Mouse (Mus musculus) heart, embryonic 14.5 days (tissue): ENCODE data around the gene Dnajc17. TPM values are rescaled to one million over a fixed set of nuclear protein-coding genes. Genes with fewer than 3 reads are reported as not detected.

Source experiments
- ATAC-seq: fragments of 200-750 bp; cut with Nextera tagmentation; 2 replicates; pipeline ENCODE4 v1.8.0; 2017; ENCODE audit warnings: low read depth, moderate TSS enrichment; ENCODE audit not compliant: insufficient number of reproducible peaks, insufficient read depth, low FRiP score
- H3K27ac ChIP-seq, 2 experiments: fragments of 200-500 bp in 1 of 2; fragments of 300-500 bp in 1 of 2; sonication (generic) in 1 of 2; replicated peaks in 1 of 2; 2 replicates each; pipeline ENCODE4 v1.5.1; 2012 to 2014; ENCODE audit warnings: low read depth in 2 of 2, low read length in 2 of 2, control low read depth in 1 of 2, mild to moderate bottlenecking in 1 of 2, mixed read lengths in 1 of 2; ENCODE audit not compliant: control insufficient read depth in 1 of 2, insufficient read depth in 1 of 2
- H3K27me3 ChIP-seq: fragments of 300-500 bp; sonication (generic); 2 replicates; pipeline ENCODE4 v1.6.1; 2014; ENCODE audit warnings: mild to moderate bottlenecking, low read length, control low read depth; ENCODE audit not compliant: control insufficient read depth, insufficient read depth
- H3K36me3 ChIP-seq: fragments of 300-500 bp; sonication (generic); 2 replicates; pipeline ENCODE4 v1.6.1; 2014; ENCODE audit warnings: mild to moderate bottlenecking, control low read depth, low read length, mixed read lengths; ENCODE audit not compliant: control insufficient read depth, insufficient read depth
- H3K4me1 ChIP-seq, 2 experiments: fragments of 200-500 bp in 1 of 2; fragments of 300-500 bp in 1 of 2; sonication (generic) in 1 of 2; 2 replicates each; pipeline ENCODE4 v1.6.1; 2012 to 2014; ENCODE audit warnings: low read length in 2 of 2, control low read depth in 1 of 2, mixed read lengths in 1 of 2; ENCODE audit not compliant: control insufficient read depth in 2 of 2, insufficient read depth in 2 of 2
- H3K4me2 ChIP-seq: fragments of 300-500 bp; sonication (generic); 2 replicates; pipeline ENCODE4 v1.6.1; 2014; ENCODE audit warnings: mild to moderate bottlenecking, low read length
- H3K4me3 ChIP-seq, 2 experiments: fragments of 200-500 bp in 1 of 2; fragments of 300-500 bp in 1 of 2; sonication (generic) in 1 of 2; 2 replicates each; pipeline ENCODE4 v1.5.1; 2012 to 2014; ENCODE audit warnings: low read length in 2 of 2, mild to moderate bottlenecking in 2 of 2, control low read depth in 1 of 2, low read depth in 1 of 2, moderate library complexity in 1 of 2; ENCODE audit not compliant: control insufficient read depth in 1 of 2, insufficient read depth in 1 of 2
- H3K9ac ChIP-seq: fragments of 300-500 bp; sonication (generic); 2 replicates; pipeline ENCODE4 v1.6.1; 2014; ENCODE audit warnings: mild to moderate bottlenecking, low read length
- H3K9me3 ChIP-seq: fragments of 300-500 bp; sonication (generic); 2 replicates; pipeline ENCODE4 v1.6.1; 2016; ENCODE audit warnings: low read length, control low read depth; ENCODE audit not compliant: control insufficient read depth
- WGBS: fragments of 180-500 bp; shearing (Covaris S2); extraction: QIAGEN DNeasy Blood & Tissue Kit; methylation state at CpG from one replicate; pipeline ENCODE4 v1.1.7; 2014; 5-methylcytosine and 5-hydroxymethylcytosine counted together
- polyA plus RNA-seq: library from polyadenylated mRNA; unstranded; fragments of >200 nt; fragmentation: Nextera tagmentation; extraction: Ambion mirVana; gene quantifications from 2 replicates; pipeline ENCODE4 v1.2.1, GENCODE M21; 2014

The Dnajc17 gene
- polyA plus RNA-seq, 1 experiment from 2014 or later = 10.8 TPM

DNA sequence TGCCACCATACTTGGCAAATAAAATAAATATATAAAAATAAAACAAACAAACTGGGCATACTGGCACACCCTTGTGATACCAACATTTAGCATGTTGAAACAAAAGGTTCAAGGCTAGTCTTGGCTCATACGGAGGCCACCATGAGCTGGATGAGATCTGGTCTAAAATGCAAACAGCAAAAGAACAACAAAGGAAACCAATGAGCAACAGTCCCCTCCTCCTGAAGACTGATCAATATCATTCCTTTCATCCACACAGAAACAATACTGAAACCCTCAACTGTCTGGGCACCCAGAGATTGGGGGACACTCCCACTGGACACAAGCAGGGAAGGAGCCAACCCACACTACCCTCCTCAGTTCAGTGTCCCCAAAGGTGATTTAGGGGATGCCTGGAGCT is 11.1 kb downstream of the Dnajc17 start:
- ATAC-seq = no peak
- Histone ChIP-seq H3K27me3 (no peaks in the 10 kb centered on the region), H3K9me3 (no peaks in the 10 kb centered on the region), H3K4me1 (peaks cover 0 to 5% of the 10 kb centered on the region in 2 experiments; a peak in 1 of 4 replicates), H3K4me2 (no peak overlapping the region), H3K36me3 (no peaks in the 10 kb centered on the region), H3K4me3 (no peak overlapping the region), H3K9ac (no peak overlapping the region), H3K27ac (no peak overlapping the region)
- WGBS = 90% methylated on average over 1 of the region's 1 CpGs

DNA sequence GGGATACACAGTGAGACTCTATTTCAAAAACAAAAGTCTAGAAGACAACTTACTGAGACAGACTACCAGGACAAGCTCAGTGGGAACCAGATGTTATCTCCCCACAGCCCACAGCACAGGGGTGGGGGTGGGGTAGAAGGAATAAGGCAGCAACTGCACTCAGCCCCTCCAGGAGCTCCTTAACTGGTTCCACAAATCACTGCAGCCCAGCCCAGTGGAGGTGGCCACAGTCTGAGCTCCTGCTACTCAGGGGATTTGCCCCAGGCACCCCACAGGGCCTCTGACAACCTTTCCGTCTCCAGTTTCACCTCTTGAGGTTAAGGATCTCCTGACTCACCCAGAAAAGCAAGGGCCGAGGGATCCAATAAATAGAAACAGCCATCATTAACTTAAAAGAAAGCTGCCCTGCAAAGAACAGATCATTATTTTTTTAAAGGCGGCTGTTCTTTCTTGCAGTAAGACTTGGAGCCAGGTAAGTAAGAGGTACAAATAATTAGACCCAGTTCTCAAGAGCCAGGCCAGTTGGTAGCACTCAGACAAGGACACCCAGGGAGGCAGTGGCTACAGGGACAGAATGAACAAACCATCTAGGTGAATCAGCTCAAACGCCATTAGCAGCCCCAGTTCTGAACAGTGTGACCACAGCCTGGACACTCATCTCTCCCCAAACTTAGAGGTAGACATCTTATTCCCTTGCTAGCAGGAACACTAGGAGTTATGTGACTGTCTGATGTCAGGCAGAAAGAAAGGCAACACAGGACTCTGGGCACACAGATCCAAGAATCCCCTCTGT is 12.1 kb downstream of the Dnajc17 start:
- 50% methylated on average over 4 of the region's 4 CpGs for WGBS
- Histone ChIP-seq H3K27ac (no peak overlapping the region), H3K9me3 (no peaks in the 10 kb centered on the region), H3K4me3 (no peak overlapping the region), H3K4me2 (no peak overlapping the region), H3K4me1 (peaks cover 0 to 5% of the 10 kb centered on the region in 2 experiments; a peak in 1 of 4 replicates), H3K27me3 (no peaks in the 10 kb centered on the region), H3K36me3 (no peaks in the 10 kb centered on the region), H3K9ac (no peak overlapping the region)
- no peak for ATAC-seq

DNA sequence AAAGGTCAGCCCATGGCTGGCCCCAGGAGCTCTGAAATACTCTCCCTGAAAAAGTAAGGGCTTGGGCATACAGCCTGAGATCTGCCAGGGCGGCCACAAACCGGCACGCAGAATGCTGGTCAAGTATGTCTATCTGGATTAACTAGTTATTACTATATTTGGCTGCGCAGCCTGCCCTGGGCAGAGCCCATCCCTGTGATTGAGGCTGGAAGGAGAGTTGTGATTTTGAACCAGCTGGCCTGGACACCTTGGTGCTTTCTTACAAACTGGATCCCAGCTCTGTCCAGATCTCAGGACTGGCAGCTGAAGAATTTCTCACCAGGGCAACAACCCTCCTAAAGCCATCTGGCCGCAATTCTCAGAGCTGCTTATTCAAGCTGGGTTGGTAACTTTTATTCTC is 14.5 kb downstream of the Dnajc17 start:
- H3K4me3 ChIP-seq = no peak overlapping the region
- no peaks in the 10 kb centered on the region for H3K36me3 ChIP-seq
- no peaks in the 10 kb centered on the region for H3K9me3 ChIP-seq
- H3K4me1 ChIP-seq = peaks cover 2 to 6% of the 10 kb centered on the region in 2 experiments
- ATAC-seq = no peak
- 0 out of 4 replicates have a peak overlapping the region, but pooled peaks of 1 of the 2 experiments have one; percentile 16 for H3K27ac ChIP-seq
- 72% methylated on average over 5 of the region's 5 CpGs for WGBS
- H3K27me3 ChIP-seq = no peaks in the 10 kb centered on the region
- H3K4me2 ChIP-seq = no peak overlapping the region
- no peak overlapping the region for H3K9ac ChIP-seq

DNA sequence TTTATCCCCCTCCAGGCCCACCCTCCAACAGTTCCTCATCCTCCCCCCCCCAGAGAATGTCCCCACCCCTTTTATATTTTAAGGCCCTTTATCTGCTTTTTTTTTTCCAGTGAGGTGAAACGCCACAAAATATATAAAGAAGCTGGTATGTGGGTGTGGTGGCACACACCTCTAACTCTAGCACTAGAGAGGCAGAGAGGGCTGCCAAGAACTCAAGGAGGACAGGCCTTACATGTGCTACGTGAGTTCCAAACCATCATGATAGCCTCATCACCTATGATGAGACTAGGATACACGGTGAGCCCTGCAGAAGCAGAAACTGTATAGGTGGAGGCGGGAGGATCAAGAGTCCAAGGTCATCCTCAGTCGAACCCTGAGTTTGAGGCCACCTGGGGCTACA is 17.6 kb downstream of the Dnajc17 start:
- Histone ChIP-seq H3K4me3 (no peak overlapping the region), H3K9ac (no peak overlapping the region), H3K27ac (no peak overlapping the region), H3K36me3 (no peaks in the 10 kb centered on the region), H3K4me2 (no peak overlapping the region), H3K27me3 (no peaks in the 10 kb centered on the region), H3K4me1 (peaks cover 4 to 8% of the 10 kb centered on the region in 2 experiments), H3K9me3 (no peaks in the 10 kb centered on the region)
- 73% methylated on average over 5 of the region's 5 CpGs for WGBS
- ATAC-seq = no peak

DNA sequence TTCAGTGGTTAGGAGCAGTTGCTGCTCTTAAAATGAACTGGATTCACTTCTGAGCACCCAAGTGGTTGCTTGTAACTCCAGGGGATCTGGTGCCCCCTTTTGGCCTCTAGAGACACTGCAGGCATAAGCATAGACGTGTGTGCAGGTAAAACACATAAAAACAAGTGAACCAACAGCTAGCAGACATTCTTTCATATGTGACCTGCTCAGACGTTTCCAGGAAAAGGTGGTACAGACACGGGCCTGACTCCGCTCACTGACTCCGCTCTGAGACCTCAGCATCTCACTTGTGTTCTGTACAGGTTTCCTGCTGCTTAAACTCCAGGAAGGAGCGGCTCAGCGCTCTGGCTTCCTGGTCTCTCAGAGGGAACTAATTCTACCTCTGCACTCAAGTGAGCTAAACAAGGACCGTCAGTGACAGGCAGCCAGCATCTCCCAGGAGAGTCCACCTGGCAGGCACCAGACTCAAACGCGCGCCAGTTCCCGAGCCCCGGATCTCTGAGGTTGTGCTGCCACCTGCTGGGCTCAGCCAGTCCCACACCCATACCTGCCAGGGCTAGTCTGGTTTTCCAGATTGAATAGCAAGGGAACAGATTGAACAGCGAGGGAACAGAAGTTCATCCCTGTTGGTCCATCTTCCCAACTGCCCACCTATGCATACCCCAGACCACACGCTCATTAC is 19.4 kb downstream of the Dnajc17 start:
- no peak overlapping the region for H3K9ac ChIP-seq
- no peaks in the 10 kb centered on the region for H3K9me3 ChIP-seq
- peaks cover 4 to 7% of the 10 kb centered on the region in 2 experiments for H3K4me1 ChIP-seq
- H3K4me2 ChIP-seq = peak overlapping the region; percentile 76
- H3K4me3 ChIP-seq = peak overlapping the region; percentile 20 to 32
- H3K36me3 ChIP-seq = peaks cover 13% of the 10 kb centered on the region
- peak; percentile 41; the same call in 1 of the 2 replicates for ATAC-seq
- H3K27ac ChIP-seq = no peak overlapping the region
- 7% methylated on average over 15 of the region's 15 CpGs for WGBS
- H3K27me3 ChIP-seq = no peaks in the 10 kb centered on the region

DNA sequence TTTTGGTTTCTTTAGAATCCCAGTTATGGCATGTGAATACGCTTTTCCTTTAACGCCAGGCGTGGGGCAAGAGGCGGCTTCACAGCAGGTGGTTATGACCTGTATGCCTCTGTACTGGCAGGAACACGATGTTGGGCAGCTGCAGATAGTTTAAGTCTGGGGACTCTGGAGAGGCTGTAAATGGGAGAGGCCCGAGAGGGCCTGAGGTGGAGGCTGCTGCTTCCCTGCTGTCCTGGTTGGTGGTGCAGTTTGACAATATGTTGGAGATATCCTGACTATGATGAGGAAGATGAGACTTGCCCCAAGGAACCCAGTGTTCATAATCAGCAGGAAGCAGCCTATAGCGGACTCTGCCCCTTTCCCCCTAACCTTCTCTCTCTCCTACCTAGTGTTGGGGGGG is 25.7 kb downstream of the Dnajc17 start:
- Histone ChIP-seq H3K27me3 (no peaks in the 10 kb centered on the region), H3K27ac (no peak overlapping the region), H3K9ac (no peak overlapping the region), H3K36me3 (peaks cover 52% of the 10 kb centered on the region), H3K4me1 (no peaks in the 10 kb centered on the region), H3K9me3 (no peaks in the 10 kb centered on the region), H3K4me3 (no peak overlapping the region), H3K4me2 (no peak overlapping the region)
- ATAC-seq = no peak
- WGBS = 87% methylated on average over 7 of the region's 7 CpGs

DNA sequence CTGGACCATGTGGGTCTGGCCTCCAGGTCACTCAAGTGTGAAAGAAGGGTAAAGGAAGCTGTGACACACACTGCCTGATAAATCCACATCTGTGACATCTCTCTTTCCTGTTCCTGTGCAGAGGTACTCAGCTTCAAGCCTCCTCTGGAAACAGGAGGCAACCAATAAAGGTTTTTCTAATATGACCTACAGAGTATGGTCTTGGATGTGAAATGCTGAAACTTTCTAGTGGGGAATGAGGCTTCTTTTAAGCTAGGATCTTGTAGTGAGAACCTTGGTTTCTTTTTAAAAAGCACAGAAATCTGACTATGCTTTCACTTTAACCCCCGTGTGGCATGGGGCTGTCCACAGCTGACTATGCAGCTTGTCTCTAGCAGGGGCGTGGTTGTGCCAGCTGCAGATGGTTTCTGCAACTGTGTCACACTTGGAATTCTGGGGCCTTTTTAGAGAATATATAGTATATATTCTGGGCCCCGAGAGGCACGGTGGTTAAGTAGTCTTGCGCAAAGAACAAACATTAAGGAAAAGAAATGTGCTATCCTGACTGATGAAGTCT is 31.1 kb downstream of the Dnajc17 start:
- no peak overlapping the region for H3K27ac ChIP-seq

More for the DNA sequence above, 31.1 kb downstream of the Dnajc17 start:
- Histone ChIP-seq H3K4me3 (no peak overlapping the region), H3K4me2 (no peak overlapping the region), H3K27me3 (no peaks in the 10 kb centered on the region), H3K36me3 (peaks cover 29% of the 10 kb centered on the region), H3K9ac (no peak overlapping the region), H3K9me3 (no peaks in the 10 kb centered on the region), H3K4me1 (peaks cover 14 to 20% of the 10 kb centered on the region in 2 experiments)
- ATAC-seq = no peak
- 91% methylated on average over 5 of the region's 5 CpGs for whole genome bisulfite sequencing
